Mouse (Mus musculus) E14TG2a.4 (cell line): ENCODE results near the gene Rnf144b.

Experiments
- CTCF ChIP-seq: conservative IDR thresholded peaks from 2 replicates; pipeline ENCODE4 v1.5.1; 2014; ENCODE audit warnings: low read length
- NANOG ChIP-seq: IDR thresholded peaks from 2 replicates; pipeline ENCODE4 v1.6.1; 2014; ENCODE audit warnings: borderline replicate concordance, low read length, mixed read lengths
- POU5F1 ChIP-seq: IDR thresholded peaks from 2 replicates; pipeline ENCODE4 v1.6.1; 2014; ENCODE audit warnings: low read length, borderline replicate concordance

- TF ChIP-seq CTCF (no peak), POU5F1 (no peak), NANOG (no peak)
These were observed 124.0 kb downstream of the Rnf144b start for GRCm38 (mm10) chr13:47246459-47246858.
